Mouse (Mus musculus) retina, postnatal 1 day (tissue): Measurements from ENCODE around the gene Pomgnt1.

ENCODE experiments used
- DNase-seq: peaks from one replicate; pipeline ENCODE4 v3.0.0-alpha.2; 2012

Pomgnt1 gene

GRCm38 (mm10) chr4:116140801-116141574 lies 17.3 kb downstream of the Pomgnt1 start:
- no peak for DNase-seq

DNA sequence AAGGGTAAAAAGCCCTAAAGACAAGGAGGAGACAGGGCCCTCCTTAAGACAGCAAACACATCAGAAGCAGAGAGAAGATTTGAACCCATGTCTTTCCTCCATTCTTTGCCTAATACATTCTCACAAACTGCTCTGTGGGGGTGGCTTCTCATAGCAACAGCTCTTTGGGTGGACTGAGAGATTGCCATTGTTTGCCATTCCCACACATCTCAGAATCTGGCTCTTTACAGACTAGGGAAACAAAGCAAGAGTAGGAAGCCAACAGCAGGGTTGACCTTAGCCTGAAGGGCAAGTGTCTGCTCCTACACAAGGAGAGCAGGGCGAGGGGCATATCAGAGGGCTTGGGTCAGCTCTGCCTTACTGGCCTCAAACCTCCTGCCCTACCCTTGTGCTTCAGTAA lies 18.1 kb downstream of the Pomgnt1 start:
- no peak for DNase-seq

DNA sequence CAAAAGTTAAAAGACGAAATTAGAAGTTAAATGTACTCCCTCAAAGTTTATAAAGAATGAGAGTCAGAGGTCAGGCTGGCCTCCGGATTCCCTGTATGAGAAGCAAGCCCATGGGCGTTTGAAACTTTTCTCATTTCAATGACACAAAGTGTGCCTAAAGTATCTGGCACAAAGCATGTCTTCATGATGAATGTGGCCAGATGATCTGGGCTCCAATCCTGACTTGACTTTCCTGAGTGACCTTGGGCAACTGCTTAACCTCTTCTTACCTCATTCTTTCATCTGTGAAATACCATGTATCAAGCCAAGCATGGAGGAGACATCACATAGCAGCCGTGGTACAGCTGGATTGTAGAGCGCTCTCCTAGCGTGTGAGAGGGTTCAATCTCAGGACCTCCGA lies 18.6 kb downstream of the Pomgnt1 start:
- no peak for DNase-seq

DNA sequence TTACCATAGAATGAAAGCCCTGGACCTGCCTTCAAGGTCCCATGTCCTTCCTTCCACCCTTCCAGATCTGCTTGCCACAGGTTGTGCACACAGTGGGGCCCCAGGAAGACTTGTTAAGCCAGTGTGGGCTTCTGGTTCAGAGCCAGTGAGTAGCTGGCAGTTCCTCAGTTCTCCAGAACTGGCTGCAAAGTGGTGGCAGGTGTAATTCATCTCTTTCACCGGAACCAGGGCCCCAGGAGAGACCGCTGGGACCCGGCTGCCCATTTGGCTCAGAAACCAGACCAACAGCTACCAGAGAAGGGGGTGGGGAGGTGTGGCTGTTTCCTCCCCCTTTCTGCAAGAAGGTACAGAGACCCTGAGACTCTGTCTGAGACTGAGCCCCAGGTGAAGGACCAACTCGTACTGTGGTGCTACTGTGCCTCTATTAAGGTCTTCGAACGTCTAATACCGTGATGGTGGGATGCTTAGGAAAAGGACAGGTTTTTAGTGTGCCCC lies 19.7 kb downstream of the Pomgnt1 start:
- DNase-seq: no peak

GRCm38 (mm10) chr4:116143891-116144717 lies 20.5 kb downstream of the Pomgnt1 start:
- DNase-seq: peak; percentile 80

GRCm38 (mm10) chr4:116149812-116150155 lies 26.1 kb downstream of the Pomgnt1 start:
- no peak for DNase-seq

- DNase-seq: peak; percentile 81
Measured at GRCm38 (mm10) chr4:116150156-116150861, 26.7 kb downstream of the Pomgnt1 start.

- no peak for DNase-seq
Measured at GRCm38 (mm10) chr4:116150862-116151221, 27.2 kb downstream of the Pomgnt1 start.

- DNase-seq: no peak
Measured at GRCm38 (mm10) chr4:116151238-116151637, 27.6 kb downstream of the Pomgnt1 start, which contains the start of gene Lurap1. TSS of gene Lurap1 (minus strand) at chr4:116151338.

- DNase-seq: no peak
Measured at GRCm38 (mm10) chr4:116152702-116153101, 29.1 kb downstream of the Pomgnt1 start.

- DNase-seq: no peak
Measured at GRCm38 (mm10) chr4:116157882-116158281, 34.2 kb downstream of the Pomgnt1 start.

GRCm38 (mm10) chr4:116159912-116160311 lies 36.3 kb downstream of the Pomgnt1 start:
- DNase-seq: peak; percentile 69

DNA sequence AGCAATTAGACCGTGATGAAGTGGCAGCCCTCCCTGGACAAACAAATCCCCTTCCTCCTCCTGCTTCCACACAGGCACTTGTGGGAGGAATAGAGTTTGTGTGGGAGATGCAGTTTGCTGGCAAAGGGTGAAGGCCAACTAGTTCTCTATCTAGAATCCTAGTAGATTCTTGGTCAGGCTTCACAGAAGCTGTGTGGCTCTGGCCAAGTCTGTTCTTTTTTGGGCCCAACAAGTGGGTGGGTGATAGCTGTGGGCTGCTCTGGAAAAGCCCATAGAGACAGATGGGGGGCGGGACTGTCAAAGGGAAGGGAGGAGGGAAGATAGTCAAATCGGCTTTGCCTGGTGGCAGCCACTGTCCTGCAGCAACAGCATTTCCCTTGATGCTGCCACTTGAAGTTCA lies 37.1 kb downstream of the Pomgnt1 start:
- no peak for DNase-seq

GRCm38 (mm10) chr4:116162142-116162541 lies 38.5 kb downstream of the Pomgnt1 start:
- DNase-seq: no peak

DNA sequence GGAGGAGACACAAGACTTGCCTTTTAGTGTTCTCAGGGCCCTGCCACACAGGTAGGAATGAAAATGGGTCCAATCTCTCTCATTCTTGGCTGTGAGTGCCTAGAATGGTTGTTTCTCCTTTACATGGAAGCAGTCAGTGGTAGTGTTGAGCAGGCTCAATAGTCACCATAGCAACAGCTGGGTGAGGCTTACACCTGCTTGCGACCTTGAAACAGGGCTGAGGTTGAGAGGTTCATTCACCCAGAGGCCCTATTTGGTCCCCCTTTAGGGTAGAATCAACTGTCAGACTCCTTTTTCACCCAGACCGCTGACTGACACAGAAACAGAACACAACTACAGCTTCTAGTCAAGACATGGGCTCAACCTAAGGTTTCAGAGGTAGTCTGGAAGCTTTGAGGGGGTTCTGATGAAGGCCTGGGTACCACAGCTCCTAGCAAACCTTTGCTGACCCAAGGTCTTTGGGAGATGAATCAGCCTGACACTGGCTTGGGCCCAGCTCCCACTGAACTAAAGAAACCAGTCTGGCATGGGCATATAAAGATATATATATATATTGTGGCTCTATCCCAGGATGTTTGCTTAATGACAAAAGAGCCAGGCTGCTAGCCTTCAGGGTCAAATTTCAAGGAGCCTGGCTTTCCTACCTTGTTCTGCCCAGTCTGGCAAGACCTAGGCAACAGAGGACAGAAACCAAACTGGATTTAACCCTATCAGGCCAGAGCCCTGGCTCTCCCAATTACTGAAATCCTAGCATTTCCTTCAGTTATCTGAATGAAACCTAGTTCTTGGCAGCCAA lies 41.3 kb downstream of the Pomgnt1 start:
- DNase-seq: no peak

- no peak for DNase-seq
Measured at GRCm38 (mm10) chr4:116165708-116166407, 42.2 kb downstream of the Pomgnt1 start.

- DNase-seq: no peak
Measured at GRCm38 (mm10) chr4:116167404-116167803, 43.8 kb downstream of the Pomgnt1 start, which contains the start of gene Tspan1. TSS of gene Tspan1 (minus strand) at chr4:116167601.

GRCm38 (mm10) chr4:116168617-116169352 lies 45.1 kb downstream of the Pomgnt1 start:
- peak; percentile 88 for DNase-seq

GRCm38 (mm10) chr4:116169353-116169672 lies 45.7 kb downstream of the Pomgnt1 start:
- DNase-seq: no peak

- DNase-seq: peak; percentile 26
Measured at GRCm38 (mm10) chr4:116173072-116173471, 49.4 kb downstream of the Pomgnt1 start, which contains the start of the genes 1700042G07Rik and Gm49337. TSS of gene 1700042G07Rik (plus strand) at chr4:116173372. TSS of gene Gm49337 (plus strand) at chr4:116173384.

DNA sequence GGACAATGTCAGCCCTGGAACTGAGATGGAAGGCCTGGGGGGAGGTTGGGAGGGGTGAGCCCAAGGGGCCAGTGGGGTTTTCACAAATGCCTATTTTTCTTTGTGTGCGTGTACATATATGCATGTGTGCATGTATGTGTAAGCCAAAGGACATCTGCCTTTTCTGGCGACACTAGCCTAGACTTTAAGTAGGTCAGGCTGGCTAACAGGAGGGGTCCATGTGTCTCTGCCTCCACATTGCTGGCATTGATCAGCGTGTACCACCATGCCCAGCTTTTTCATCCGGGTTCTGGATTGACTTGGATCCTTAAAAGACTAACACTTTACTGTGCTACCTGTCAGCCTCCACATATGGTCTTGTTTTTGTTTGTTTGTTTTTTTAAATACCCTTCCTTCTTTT lies 50.1 kb downstream of the Pomgnt1 start:
- DNase-seq: peak; percentile 46
